Mouse (Mus musculus): ENCODE data around the gene Gm20604. TPM values are rescaled to one million over a fixed set of nuclear protein-coding genes. Genes with fewer than 3 reads are reported as not detected.

Gm20604 gene
- polyA plus RNA-seq (2014; fragmentation: Illumina TruSeq; extraction: RNeasy Lipid Tissue Mini Kit (QIAGEN cat#74804); ENCODE audit: low read depth, low replicate concordance) = 3.9 TPM

GRCm38 (mm10) chr12:102758403-102758756 lies at the start of gene Gm20604:
Gene Gm20604 (minus strand): TSS chr12:102758672.

DNA sequence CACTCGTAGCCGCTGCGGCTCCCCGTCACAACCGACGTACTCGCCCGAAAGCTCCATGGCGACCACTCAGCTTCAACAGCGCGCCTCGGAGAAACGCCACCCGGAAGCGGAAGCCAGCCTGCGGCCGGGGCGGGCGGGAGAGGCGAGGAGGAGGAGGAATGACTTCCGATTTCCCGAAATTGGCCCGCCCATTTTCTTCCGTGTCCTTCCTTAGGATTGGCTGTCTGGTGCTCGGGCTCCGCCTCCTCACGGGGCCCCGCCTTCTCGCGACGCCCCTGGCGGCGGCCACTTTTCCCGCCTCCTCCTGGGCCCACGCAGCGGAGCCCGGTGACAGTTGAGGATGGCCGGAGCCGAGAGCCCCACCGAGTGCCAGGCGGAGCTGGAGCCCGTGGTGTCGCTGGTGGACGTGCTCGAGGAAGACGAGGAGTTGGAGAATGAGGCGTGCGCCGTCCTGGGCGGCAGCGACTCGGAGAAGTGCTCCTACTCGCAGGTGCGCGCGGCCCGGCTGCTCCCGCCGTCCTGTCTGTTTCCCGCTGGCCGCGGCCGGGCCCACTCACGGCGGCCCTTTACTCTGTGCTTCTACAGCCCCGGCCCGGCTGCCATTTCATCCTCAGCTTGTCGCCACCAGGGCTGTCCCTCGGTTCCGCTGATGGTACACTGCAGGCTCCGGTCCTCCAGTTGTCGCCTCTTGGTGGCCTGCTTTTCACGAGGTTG lies 626 bp downstream of the Gm20604 start, which contains the start of the genes Gm28051, Gon7 and Ubr7:
Gene Gm28051, minus strand, starts transcription at position 77 of the 714 bp plus-strand sequence.
Gene Gon7, minus strand, starts transcription at position 115 of the 714 bp plus-strand sequence.
Gene Ubr7, plus strand, starts transcription at position 279 of the 714 bp plus-strand sequence.

DNA sequence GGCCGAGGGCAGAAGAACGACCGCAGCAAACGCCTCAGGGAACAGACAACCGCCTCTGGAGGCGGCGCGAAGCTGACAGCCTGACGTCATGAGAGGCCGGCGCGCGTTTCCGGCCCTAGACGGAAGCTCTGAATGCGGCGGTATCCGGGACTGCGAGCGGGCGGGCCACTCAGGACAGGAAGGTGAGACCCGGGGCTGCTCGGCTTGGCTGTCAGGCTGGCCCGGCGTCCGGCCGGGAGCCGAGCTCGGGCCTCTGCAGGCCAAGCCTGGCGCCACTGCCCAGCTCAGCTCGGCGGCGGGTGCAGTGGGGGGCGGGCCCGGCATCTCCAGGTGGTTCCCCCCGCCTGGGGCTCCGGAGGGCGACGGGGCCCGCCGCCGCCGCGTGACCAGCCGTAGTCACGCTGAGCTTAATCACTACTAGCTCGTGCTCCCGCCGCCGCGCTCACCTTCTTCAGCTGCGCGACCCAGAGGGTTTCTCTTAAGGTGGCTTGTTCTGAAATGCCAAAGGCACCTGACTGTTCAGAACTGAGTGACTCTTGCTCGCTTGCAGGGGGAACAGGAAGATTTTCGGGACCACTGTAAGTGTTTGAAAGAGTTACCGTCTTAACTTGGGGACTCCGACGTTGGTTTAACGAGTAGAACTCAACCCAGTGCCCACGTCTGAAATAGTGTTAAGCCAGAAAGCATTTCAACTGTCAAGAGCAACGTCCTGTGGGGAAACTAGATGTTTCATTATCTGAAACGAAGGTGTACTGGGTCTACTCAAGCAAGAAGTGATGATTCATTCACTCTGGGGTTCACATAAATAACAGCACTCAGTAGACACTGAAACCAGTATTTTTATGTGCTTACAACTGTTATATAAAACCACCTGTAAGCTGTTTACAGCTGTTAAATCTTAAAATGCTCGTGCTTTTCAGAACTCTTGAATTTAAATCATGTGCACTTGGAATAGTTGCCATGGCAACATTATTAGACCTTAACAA lies 14.6 kb downstream of the Gm20604 start, which contains the start of the genes Moap1 and Tmem251:
Gene Moap1, minus strand, starts transcription at position 73 of the 986 bp plus-strand sequence.
Gene Tmem251, plus strand, starts transcription at position 174 of the 986 bp plus-strand sequence.

GRCm38 (mm10) chr12:102704457-102705198 lies 53.8 kb downstream of the Gm20604 start, which contains the start of gene Itpk1:
Gene Itpk1 (minus strand): TSS chr12:102704930.

Other genes starting within 250 kb of the Gm20604 start
- gene Chga, start 203.7 kb downstream of the Gm20604 start, polyA plus RNA-seq (2014; fragmentation: Illumina TruSeq; extraction: RNeasy Lipid Tissue Mini Kit (QIAGEN cat#74804); ENCODE audit: low read depth, low replicate concordance) = not detected
- gene Itpk1, start 53.7 kb downstream of the Gm20604 start, polyA plus RNA-seq (2014; fragmentation: Illumina TruSeq; extraction: RNeasy Lipid Tissue Mini Kit (QIAGEN cat#74804); ENCODE audit: low read depth, low replicate concordance) = 0.87 TPM
- gene Moap1, start 15.0 kb downstream of the Gm20604 start, polyA plus RNA-seq (2014; fragmentation: Illumina TruSeq; extraction: RNeasy Lipid Tissue Mini Kit (QIAGEN cat#74804); ENCODE audit: low read depth, low replicate concordance) = not detected
- 4.6 TPM for gene Tmem251, start 14.9 kb downstream of the Gm20604 start, polyA plus RNA-seq (2014; fragmentation: Illumina TruSeq; extraction: RNeasy Lipid Tissue Mini Kit (QIAGEN cat#74804); ENCODE audit: low read depth, low replicate concordance)
- not detected for gene Gm28051, start 907 bp downstream of the Gm20604 start, polyA plus RNA-seq (2014; fragmentation: Illumina TruSeq; extraction: RNeasy Lipid Tissue Mini Kit (QIAGEN cat#74804); ENCODE audit: low read depth, low replicate concordance)
- 7.5 TPM for gene Gon7, start 869 bp downstream of the Gm20604 start, polyA plus RNA-seq (2014; fragmentation: Illumina TruSeq; extraction: RNeasy Lipid Tissue Mini Kit (QIAGEN cat#74804); ENCODE audit: low read depth, low replicate concordance)
- gene Ubr7, start 705 bp downstream of the Gm20604 start, polyA plus RNA-seq (2014; fragmentation: Illumina TruSeq; extraction: RNeasy Lipid Tissue Mini Kit (QIAGEN cat#74804); ENCODE audit: low read depth, low replicate concordance) = 9.9 TPM
- 10.9 TPM for gene Btbd7, start 119.8 kb upstream of the Gm20604 start, polyA plus RNA-seq (2014; fragmentation: Illumina TruSeq; extraction: RNeasy Lipid Tissue Mini Kit (QIAGEN cat#74804); ENCODE audit: low read depth, low replicate concordance)
- gene Cox8c, start 140.6 kb upstream of the Gm20604 start, polyA plus RNA-seq (2014; fragmentation: Illumina TruSeq; extraction: RNeasy Lipid Tissue Mini Kit (QIAGEN cat#74804); ENCODE audit: low read depth, low replicate concordance) = not detected
- 0.32 TPM for gene Unc79, start 190.2 kb upstream of the Gm20604 start, polyA plus RNA-seq (2014; fragmentation: Illumina TruSeq; extraction: RNeasy Lipid Tissue Mini Kit (QIAGEN cat#74804); ENCODE audit: low read depth, low replicate concordance)